Mouse (Mus musculus) granulocyte monocyte progenitor cell, adult 5-6 weeks (primary cell): ENCODE results near the gene Psmg4. TPM values are rescaled to one million over a fixed set of nuclear protein-coding genes. Genes with fewer than 3 reads are reported as not detected.
A peak's percentile ranks its signal among the peaks of the same experiment; 100 is the strongest.

Experiments
- ATAC-seq: replicated peaks from 2 replicates; pipeline ENCODE4 v1.8.0; 2016; ENCODE audit warnings: mild to moderate bottlenecking, moderate TSS enrichment, inconsistent platforms; ENCODE audit not compliant: poor library complexity, severe bottlenecking
- total RNA-seq, 2 experiments: library from RNA; stranded (forward) in 1 of 2; stranded (reverse) in 1 of 2; fragments of 200-712, 200-1000 nt in 1 of 2; fragments of >200 nt in 1 of 2; fragmentation: Nextera tagmentation in 1 of 2; gene quantifications; 2 replicates each; pipeline ENCODE4 v1.2.3; 2014 to 2017

Gene Psmg4
- total RNA-seq, 2 experiments from 2014 or later = 81.2 to 240 TPM

DNA sequence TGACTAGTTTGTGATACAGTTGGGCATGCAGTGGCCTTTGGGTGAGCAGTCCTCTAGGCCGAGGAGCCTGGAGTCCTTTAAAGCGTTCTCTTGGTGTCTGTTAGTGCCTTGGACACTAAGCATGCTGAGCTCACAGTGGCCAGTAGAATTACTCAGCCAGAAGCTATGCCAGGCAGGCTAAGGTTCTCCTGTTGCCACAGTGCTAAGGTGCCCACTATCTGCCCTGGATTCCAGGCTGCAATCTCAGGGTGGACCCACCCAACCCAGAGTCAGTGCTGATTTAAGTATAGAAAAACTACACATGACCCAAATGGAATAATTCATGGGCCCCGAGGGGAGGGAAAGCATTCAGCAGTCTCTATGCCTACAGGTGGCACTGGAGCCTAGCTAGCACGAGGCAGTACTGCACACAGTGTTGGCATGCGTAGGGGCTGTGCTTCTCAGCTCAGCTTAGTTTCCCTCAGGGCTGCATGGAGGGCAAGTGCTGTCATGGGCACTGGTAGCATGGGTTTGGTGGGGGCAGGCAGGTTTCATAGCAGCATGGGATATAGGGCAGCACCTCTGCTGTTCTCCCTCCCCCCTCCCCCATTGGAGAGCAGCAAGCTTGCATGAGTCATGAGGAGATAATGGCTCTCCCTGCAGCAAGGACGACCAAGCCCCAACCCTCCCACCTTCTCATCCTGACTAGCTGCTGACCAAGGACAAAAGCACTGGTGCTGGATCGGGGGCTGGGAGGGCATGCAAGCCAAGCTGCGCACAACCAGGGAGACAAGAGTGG is 29.8 kb downstream of the Psmg4 start:
- no peak for ATAC-seq

DNA sequence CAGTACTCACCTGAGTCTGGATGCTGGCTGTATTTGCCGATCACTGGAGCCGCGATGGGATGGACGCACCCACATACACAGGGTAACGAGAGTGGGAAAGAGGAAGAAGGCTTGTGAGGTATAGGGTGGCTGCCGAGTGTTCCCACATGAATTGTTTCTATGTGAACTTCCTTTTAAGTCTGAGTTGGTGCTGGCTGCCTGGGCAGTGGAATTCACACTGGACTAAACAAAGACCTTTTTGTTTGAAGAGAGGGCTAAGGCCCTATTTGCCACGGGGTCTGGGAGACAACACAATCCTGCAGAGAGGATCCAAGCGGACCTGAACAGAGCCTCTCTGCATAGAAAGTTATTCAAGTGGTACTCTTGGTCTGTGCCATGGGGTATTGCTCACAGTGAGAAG is 30.6 kb downstream of the Psmg4 start:
- peak; percentile 54; the same call in 1 of the 2 replicates for ATAC-seq

DNA sequence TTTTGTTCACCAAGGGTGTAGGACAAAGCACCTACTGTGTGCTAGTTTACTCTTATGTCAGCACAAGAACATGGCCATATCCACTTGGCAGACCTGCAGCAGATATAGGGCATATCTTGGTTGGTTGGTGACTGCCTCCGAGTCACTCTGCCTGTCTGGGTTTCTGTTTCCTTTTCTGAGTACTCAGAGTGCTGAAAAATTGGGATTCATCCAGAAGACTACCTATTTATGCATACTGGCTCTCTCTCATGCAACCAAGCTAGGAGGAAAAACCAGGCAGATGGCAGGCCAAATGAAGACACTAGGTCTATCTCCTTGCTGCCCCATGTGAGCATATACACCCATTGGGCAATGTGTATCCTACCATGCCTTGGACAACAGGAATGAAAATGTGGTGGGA is 32.9 kb downstream of the Psmg4 start:
- ATAC-seq = no peak

DNA sequence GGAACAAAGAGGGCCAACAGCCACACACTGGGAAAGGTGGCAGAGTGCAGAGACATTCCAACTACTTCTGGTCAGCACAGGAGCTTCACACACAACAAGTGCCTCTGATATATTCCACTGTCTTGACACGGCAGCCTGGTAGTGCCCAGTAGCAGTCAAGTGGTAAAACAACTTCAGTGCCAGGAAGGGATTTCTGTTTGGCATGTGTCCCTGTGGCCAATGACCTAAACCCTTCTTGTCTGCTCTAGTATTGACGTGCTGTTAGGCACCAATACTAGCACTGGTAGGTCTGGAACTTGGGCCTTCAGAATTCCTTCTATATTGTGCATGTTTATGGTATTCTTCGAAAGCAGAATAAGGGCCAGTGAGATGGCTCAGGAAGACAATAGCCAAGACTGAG is 42.5 kb downstream of the Psmg4 start:
- ATAC-seq = no peak

DNA sequence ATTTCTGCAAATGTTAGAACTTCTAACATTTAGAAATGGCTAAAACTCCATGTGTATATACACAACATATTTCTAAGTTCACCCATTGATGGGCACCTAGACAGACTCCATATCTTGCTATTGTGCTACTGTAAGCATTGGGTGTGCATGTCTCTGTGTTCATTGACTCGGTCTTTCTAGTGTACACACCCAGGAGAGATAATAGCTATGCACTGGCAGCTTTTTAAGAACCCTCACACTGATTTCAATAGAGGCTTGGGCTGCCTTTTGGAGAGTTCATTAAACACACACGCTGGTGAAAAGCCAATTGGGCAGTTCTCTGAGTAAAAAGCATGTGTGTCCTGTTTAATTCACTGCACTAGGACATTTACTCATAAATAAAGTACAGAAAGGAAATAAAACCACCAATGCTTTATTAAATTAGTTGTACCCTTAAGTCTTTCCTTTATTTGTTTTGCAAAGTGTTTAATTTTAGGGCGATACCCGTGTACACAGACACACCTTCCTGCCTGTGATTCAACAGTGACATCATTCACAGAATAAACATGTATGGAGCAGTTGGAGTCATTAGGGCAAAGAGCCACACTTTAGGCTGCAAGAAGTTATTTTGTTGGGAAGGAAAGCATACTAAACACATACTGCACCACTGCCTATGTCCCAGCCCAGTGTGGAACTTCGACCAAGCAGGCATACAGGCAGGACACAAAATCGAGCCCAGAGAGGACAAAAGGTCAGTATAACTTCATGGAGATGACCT is 45.1 kb downstream of the Psmg4 start:
- no peak for ATAC-seq

DNA sequence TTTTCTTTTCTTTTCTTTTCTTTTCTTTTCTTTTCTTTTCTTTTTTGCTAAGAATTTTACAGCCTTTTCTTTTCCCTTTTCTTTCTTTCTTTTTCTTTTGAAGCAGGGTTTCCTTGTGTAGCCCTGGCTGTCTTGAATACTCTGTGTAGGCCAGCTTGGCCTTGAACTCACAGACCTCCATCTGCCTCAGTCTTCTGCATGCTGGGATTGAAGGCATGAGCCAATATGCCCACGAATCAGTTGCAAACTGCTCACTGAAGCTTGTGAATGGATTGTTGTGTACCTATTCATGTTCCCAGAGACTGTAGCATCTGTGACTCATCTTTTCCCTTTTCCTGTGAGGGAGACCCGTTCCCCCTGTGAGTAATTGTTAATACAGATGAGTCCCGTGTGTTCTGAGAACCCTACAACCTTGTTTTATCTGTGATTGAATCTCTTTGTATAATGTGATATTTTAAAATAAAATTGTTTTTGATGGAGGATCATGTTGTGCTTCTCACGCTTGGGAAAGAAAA is 48.6 kb downstream of the Psmg4 start:
- no peak for ATAC-seq

DNA sequence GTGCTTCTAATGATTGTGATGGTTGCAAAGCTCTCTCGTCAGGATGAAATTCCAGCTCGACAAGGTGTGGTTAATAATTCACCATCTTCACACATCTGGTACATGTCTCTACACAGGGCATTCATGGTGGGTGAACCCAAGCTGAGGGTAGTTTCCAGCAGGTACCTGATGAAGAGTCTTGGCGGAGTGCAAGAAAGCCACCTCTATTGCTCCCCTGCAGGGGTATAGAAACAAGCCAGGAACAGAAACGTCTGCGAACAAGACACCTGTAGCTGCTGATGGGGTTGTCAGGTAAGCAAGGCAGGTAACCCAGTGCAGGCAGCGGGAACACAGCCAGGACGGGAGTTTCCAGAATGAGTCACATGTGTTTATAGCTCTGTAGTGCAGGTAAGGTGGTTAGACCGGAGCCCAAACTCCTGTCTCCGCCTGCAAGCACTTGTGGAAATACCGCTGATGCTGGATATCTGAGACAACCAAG is 50.0 kb downstream of the Psmg4 start:
- ATAC-seq = no peak

DNA sequence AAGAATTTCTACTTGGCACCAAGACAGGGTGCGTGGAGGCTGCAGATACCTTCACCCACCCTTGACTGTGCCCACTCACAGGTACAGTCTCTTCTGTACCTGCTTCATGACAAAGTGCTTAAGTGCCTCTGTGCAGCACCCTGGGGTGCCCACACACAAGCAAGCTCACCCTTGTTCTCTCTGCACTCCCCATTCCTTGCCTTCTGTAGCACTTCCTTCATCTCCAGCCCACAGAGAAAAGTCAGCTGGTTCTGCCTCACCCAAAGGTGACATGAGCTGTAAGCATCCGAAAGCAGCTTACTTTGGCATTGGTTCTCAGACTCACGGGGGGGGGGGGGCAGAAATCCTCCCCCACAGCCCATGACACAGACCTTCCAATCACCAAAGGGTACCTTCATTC is 52.1 kb downstream of the Psmg4 start:
- no peak for ATAC-seq

DNA sequence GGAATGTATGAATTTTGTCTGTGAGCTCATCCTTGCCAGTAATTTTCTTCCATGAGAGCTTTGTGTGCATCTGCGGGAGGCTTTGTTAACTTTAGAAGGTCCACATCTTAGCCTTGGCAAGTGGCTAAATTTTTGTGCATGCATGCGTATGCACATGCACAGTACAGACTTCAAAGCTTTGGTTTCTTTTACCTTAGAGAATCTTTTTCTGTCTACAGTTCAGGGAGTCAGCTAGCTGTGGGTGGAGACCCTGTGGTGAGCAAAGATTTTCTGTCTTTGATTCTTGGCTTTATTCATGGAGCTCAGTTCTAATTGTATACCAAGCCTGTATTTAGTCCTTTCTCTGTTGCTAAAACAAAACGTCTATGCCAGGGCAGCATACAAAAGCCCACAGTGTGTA is 56.0 kb downstream of the Psmg4 start:
- ATAC-seq = no peak

DNA sequence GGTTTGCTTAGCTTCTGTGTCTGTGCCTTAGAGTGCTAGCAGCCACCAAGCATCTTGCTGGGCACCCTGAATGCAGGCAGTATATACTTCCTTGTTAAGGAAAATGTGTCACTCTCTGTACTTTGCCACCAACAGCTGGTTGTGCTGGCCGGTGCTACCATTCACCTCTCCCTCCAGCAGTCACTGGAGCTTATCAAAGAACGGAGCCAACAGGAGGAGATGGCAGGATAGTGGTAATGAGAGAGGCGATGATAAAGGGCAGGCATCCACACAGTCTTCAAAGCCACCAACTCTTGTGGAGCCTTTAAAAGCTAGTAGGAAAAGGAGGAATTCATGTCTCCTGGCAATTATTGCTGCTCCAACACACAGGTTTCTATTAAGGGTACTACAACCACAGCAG is 57.0 kb downstream of the Psmg4 start:
- no peak for ATAC-seq

DNA sequence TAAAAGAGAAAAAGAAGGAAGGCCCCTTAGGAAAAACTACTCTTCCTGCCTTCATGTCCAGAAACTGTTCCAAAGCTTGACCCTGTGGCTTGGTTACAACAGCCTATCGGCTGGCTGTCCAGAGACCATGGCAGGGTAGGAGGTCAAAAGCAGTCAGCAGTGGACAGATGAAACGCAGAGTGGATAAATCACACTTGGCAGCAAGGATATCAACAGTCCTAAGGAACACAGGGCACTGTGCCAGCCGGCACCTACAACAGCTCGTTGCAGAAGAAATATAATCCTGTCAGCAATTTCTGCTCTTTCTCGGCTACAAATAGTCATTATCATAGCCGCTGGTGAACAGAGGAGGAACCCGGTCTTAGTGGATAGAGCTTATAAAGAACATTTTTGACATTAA is 60.2 kb downstream of the Psmg4 start:
- no peak for ATAC-seq

DNA sequence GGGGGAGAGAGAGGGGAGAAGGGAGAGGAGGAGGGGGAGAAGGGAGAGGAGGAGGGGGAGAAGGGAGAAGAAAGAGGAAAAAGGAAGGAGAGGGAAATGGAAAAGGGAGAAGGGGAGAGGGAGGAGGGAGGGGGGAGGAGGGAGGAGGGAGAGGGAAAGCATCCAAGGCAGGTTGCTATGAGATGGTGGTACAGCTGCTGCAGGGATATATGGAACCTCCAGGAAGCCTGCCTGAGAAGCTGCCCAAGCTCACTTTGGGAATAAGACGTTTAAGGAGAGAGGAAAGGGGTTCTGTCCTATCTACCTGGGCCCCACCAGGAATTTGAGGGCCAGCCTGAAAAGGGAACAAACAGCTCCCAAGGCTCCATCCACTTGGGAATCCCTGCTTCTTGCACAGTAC is 64.2 kb downstream of the Psmg4 start:
- ATAC-seq = no peak

Other genes starting within 250 kb of the Psmg4 start
- 24.2 and 43.8 TPM in 2 replicates for gene Nqo2, start 198.3 kb upstream of the Psmg4 start, total RNA-seq (2014; fragmentation: Nextera tagmentation)
- gene Nqo2, start 198.3 kb upstream of the Psmg4 start, total RNA-seq (2017) = 35.0 and 39.7 TPM in 2 replicates
- 37.3 and 42.8 TPM in 2 replicates for gene Ripk1, start 160.6 kb upstream of the Psmg4 start, total RNA-seq (2014; fragmentation: Nextera tagmentation)
- 52.7 and 67.2 TPM in 2 replicates for gene Ripk1, start 160.6 kb upstream of the Psmg4 start, total RNA-seq (2017)
- 6.7 and 24.5 TPM in 2 replicates for gene Serpinb6a, start 160.2 kb upstream of the Psmg4 start, total RNA-seq (2014; fragmentation: Nextera tagmentation)
- 8.6 and 8.7 TPM in 2 replicates for gene Serpinb6a, start 160.2 kb upstream of the Psmg4 start, total RNA-seq (2017)
- 88.3 and 115 TPM in 2 replicates for gene Bphl, start 125.4 kb upstream of the Psmg4 start, total RNA-seq (2014; fragmentation: Nextera tagmentation)
- 39.5 and 45.5 TPM in 2 replicates for gene Bphl, start 125.4 kb upstream of the Psmg4 start, total RNA-seq (2017)
- 2.3 and 3.4 TPM in 2 replicates for gene Tubb2a, start 85.0 kb upstream of the Psmg4 start, total RNA-seq (2014; fragmentation: Nextera tagmentation)
- 7.0 and 8.5 TPM in 2 replicates for gene Tubb2a, start 85.0 kb upstream of the Psmg4 start, total RNA-seq (2017)
- not detected in 2 replicates for gene Tubb2b, start 32.5 kb upstream of the Psmg4 start, total RNA-seq (2014; fragmentation: Nextera tagmentation)
- gene Tubb2b, start 32.5 kb upstream of the Psmg4 start, total RNA-seq (2017) = not detected in 2 replicates
- not detected in 2 replicates for gene Slc22a23, start 182.2 kb downstream of the Psmg4 start, total RNA-seq (2014; fragmentation: Nextera tagmentation)
- 1.0 TPM in 1 of 2 replicates, not detected in the other for gene Slc22a23, start 182.2 kb downstream of the Psmg4 start, total RNA-seq (2017)